Mouse (Mus musculus): ENCODE data around the gene Alox8.

DNA sequence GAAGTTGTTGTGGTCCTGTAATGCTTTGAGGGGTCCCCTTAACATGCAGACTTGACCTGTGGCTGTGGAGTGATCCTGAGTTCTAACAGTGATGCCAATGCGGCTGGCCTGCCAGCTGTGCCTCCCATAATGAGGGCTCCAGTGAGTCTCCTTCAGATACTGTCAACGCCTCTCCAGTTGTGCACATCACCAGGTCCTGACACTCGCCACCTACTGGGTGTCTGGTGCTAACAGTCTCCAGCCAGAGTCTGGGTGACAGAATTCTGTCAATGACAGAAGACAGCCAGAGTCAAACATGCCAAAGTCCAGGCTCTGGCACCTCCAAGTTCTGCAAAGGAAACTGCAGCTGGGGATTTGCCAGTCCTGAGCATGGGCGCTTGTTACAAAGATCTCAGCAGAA lies 23.4 kb upstream of the Alox8 start:
- TF ChIP-seq USF1 (IDR thresholded peaks at IDR 0.05; ENCODE audit: low read depth) = no peak
- TF ChIP-seq CEBPB (IDR thresholded peaks at IDR 0.05; ENCODE audit: insufficient read depth, poor library complexity, severe bottlenecking) = no peak
- TF ChIP-seq POLR2A (IDR thresholded peaks at IDR 0.05; ENCODE audit: insufficient read length, low read depth) = no peak
- TF ChIP-seq E2F4 (IDR thresholded peaks at IDR 0.05; ENCODE audit: insufficient read depth) = no peak
- TF ChIP-seq TCF12 (IDR thresholded peaks at IDR 0.05; ENCODE audit: insufficient read depth, poor library complexity, severe bottlenecking) = no peak
- TF ChIP-seq POLR2AphosphoS2 (IDR thresholded peaks at IDR 0.05; ENCODE audit: insufficient read length, low read depth) = no peak
- TF ChIP-seq MYOD1 (IDR thresholded peaks at IDR 0.05; ENCODE audit: control insufficient read depth in 1 of 3, insufficient read length in 2 of 3, low read depth in 2 of 3) = no peak
- no peak for TF ChIP-seq MAX (IDR thresholded peaks at IDR 0.05; ENCODE audit: low read depth)
- TF ChIP-seq MYOG (IDR thresholded peaks at IDR 0.05; ENCODE audit: control insufficient read depth in 1 of 3, insufficient read depth in 1 of 3, insufficient read length in 2 of 3, low read depth in 2 of 3) = no peak
- no peak for TF ChIP-seq SRF (IDR thresholded peaks at IDR 0.05; ENCODE audit: control insufficient read depth, insufficient read length, low read depth)
- no peak for TF ChIP-seq REST (IDR thresholded peaks at IDR 0.05; ENCODE audit: insufficient read depth, insufficient read length)

Data from myocyte (in vitro differentiated cells).